Mouse (Mus musculus) NIH3T3 (cell line): ENCODE measurements around the gene AC140267.1.

ENCODE experiments used
- DNase-seq: peaks from one replicate; pipeline ENCODE4 v3.0.0-alpha.2; 2012; ENCODE audit warnings: low read depth

AC140267.1 gene

DNA sequence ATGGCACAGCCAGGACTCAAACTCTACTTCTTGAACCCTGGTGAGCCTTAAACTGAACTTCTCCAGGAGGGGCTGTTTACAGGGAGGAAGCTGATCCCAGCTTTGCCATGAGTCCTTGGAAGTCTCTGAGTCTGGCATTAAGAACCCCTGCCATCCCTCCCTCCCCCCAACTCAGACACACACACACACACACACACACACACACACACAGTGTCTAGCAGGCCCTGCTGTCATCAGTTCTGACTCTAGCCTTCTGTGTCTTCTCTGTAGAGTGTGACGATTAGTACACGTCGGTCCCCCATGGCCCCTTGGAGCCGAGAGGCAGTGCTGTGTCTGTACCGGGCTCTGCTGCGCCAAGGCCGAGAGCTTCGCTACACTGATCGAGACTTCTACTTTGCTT, at the start of gene AC140267.1:
Gene AC140267.1 (plus strand): TSS at position 301 of the 400 bp plus-strand sequence.
- no peak for DNase-seq

- DNase-seq = no peak
These were observed 46.7 kb upstream of the AC140267.1 start for GRCm38 (mm10) chr15:80188927-80189326.

DNA sequence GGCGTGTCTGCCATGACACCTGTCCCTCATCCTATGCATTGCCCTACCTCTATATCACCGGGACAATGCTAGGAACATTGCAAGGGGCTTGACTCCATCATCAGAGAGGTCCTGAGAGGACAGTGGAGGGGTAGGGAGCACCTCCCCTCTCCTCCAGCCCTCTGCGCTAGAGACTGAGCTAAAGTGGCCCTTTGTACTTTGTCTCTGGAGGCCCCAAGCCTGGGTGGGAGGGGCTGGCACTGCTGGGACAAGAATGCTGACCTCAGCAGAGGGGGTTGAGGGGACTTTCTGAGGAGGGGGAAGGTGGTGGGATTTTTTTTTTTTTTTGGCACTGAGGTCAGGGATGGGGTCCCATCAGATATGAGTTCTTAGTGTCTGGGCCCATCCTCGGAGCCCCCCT, 45.6 kb upstream of the AC140267.1 start:
- DNase-seq = no peak

- DNase-seq = no peak
These were observed 43.9 kb upstream of the AC140267.1 start for GRCm38 (mm10) chr15:80191585-80192245.

DNA sequence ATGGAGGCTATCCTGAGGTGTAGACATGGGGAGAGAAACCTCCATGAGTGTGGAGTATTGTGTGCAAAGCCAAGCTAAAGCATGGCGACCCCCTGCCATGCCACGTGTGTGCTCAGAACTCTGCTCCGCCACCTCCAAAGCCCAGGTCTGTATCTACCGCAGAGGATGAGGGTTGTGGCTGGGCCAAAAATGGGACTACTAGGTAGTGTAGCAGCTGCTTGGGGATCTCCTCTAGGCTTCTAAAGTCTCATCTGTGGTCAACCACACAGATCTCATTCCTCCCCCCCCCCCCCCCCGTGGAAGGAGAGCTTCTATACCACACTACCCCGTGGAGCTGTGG, 43.4 kb upstream of the AC140267.1 start:
- no peak for DNase-seq

- no peak for DNase-seq
These were observed 42.8 kb upstream of the AC140267.1 start for GRCm38 (mm10) chr15:80192847-80193246.

GRCm38 (mm10) chr15:80199556-80199955, 36.1 kb upstream of the AC140267.1 start:
- DNase-seq = no peak

- peak; percentile 11 for DNase-seq
These were observed 33.4 kb upstream of the AC140267.1 start for GRCm38 (mm10) chr15:80202111-80202775.

DNA sequence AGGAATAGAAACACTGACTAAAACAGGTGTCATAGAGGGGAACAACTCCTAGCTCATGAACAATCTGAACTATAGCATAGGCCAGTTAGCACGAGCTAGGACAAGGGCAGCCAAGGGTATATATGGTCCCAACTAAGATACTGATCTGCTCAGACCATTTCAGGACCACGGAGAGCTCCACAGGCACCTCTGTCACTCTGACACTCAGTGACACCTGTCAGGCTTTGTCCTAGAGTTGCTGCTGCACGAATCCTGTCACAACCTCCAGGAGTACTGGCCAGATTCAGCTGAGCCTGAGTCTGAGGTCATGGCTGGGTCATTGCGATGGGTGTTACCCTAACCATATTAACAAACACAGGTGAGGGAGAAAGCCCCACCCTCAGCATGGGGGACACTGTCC, 32.2 kb upstream of the AC140267.1 start:
- DNase-seq = peak; percentile 35

DNA sequence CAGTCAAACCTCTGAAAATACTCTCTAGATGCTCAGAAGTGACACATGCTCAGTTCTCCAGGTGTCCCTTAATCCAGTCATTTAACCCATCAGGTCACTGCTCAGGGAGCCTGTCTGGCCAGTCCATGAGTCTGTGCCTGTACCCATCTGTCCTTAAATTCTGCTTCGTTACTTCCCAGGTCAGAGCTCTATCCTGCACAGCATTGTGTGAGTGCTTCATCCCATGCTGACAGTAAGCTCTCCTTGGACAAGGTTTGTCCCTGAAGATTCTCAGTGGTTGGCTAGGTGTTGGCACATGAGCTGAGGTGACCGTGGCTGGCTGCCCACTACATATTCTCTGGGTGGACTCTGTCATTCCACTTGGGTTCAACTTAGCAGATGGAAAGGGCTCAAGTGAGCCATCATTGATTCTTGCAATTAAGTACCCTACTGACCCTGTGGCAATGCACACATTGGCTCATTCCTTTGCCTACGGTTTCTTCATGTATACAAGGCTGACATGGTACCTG, 29.5 kb upstream of the AC140267.1 start:
- DNase-seq = no peak

DNA sequence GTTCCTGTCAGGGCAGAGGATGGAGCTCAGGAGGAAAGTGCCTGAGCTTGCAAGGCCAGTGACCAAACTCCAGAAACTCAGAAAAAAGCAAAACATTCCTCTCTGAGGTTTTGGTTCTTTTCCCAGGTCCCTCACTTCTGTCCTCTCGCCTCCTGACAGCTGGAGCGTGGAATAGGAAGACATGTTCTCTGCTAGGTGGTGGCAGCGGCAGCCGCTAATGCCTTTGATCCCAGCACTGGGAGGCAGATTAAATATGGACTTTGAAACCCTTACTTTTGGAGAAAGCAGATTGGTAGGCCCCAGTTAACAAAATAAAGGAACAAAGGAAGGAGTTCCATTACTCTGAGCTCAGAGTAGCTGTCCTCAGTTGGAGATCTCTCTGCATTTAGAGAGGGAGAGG, 27.2 kb upstream of the AC140267.1 start:
- DNase-seq = no peak

- DNase-seq = no peak
These were observed 21.9 kb upstream of the AC140267.1 start for GRCm38 (mm10) chr15:80213688-80214087.

- DNase-seq = peak; percentile 77
These were observed 19.7 kb upstream of the AC140267.1 start for GRCm38 (mm10) chr15:80215716-80216479.

DNA sequence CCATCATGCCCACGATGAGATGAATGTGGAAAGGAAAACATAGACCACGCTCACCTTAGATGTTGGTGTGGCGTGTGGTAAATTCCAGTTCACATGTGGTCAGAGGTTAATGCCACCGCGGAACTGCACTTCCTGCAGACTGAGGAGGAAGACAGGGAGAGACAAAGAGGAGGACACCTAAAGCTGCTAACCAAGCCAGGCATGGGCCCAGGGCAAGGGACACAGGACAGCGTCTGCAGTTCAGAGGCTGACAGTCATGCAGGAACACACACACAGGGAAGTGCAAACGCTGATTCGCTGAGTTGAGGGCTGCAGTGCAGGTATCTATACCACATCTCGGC, 19.2 kb upstream of the AC140267.1 start:
- DNase-seq = no peak

GRCm38 (mm10) chr15:80217476-80217875, 18.2 kb upstream of the AC140267.1 start:
- DNase-seq = no peak

DNA sequence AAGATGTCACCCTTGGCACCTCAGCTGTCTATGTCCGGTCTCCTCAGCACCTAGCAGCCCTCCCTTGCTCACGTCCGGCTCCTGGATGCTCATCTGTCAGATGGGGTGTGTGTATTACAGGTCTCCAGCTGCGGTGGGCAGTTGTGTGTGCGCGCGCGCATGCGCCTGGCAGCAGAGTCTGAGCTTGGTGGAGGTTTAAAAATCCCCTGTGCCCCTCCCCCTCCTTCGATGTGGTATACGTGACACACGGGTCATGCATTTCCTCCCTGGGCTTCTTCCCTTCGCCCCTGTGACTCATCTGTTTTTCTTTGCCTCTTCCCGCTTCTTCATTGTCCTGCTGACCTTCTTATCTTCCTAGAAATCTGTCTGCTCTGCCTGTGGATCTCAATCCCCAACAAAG, 16.4 kb upstream of the AC140267.1 start:
- peak; percentile 77 for DNase-seq

- peak; percentile 27 for DNase-seq
These were observed 15.7 kb upstream of the AC140267.1 start for GRCm38 (mm10) chr15:80219705-80220657.

DNA sequence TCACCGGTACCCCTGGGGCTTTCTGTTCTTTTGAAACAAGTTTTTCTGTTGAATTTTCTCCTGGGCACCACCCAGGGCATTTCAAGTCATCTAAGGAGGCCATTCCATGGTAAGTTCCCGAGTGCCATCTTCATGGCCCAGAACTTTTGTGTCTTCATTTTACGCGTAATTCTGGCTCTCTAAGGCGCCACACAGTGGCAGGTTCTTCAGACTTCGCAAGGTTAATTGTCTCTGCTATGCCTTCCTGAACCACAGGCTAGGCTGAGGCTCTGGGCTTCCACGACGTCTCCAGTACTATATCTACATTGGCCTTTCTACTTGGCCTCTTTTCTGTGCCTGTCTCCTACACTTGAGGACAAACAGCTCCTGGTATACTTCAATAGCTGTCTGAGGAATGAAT, 14.6 kb upstream of the AC140267.1 start:
- no peak for DNase-seq

- DNase-seq = no peak
These were observed 11.9 kb upstream of the AC140267.1 start for GRCm38 (mm10) chr15:80223751-80224150.

DNA sequence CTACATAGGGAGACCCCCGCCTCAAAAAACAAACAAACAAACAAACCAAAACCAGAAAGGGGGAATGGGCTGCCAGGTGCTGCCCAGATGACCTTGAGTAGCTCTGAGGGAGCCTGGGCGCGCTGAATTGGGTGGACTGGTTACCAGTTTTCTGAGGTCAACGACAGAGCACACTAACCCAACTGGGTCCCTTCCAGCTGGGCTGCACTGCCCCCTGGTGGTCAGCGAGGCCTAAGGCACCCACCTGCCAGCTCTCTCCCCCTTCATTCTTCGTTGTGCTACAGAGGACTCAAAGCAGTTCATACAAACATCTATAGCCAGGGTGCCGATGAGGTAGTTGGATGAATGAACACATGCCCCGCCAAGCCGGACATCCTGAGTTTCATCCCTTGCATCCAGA, 10.4 kb upstream of the AC140267.1 start:
- DNase-seq = peak; percentile 74

- peak; percentile 82 for DNase-seq
These were observed 9.8 kb upstream of the AC140267.1 start for GRCm38 (mm10) chr15:80225796-80226195.
